Mouse (Mus musculus) embryo, embryonic 10 days (tissue): Measurements from ENCODE around the gene Adipoq.
A peak's percentile ranks its signal among the peaks of the same experiment; 100 is the strongest.

Experiments
- DNase-seq: peaks from one replicate; pipeline ENCODE4 v3.0.0-alpha.2; 2015; ENCODE audit warnings: low spot score

Gene Adipoq

GRCm38 (mm10) chr16:23114339-23115171 is 31.8 kb upstream of the Adipoq start:
- peak; percentile 38 for DNase-seq

GRCm38 (mm10) chr16:23115486-23115885 is 30.9 kb upstream of the Adipoq start:
- no peak for DNase-seq

GRCm38 (mm10) chr16:23117173-23117572 is 29.2 kb upstream of the Adipoq start:
- DNase-seq, result no peak

- no peak for DNase-seq
Measured at GRCm38 (mm10) chr16:23122446-23122845, 23.9 kb upstream of the Adipoq start.

GRCm38 (mm10) chr16:23123104-23123503 is 23.2 kb upstream of the Adipoq start:
- no peak for DNase-seq

- no peak for DNase-seq
Measured at GRCm38 (mm10) chr16:23124398-23124797, 21.9 kb upstream of the Adipoq start.

GRCm38 (mm10) chr16:23127311-23127672 is 19.0 kb upstream of the Adipoq start:
- no peak for DNase-seq

- DNase-seq, result peak; percentile 97
Measured at GRCm38 (mm10) chr16:23127673-23128375, 18.5 kb upstream of the Adipoq start, which contains the start of gene Rfc4. TSS of gene Rfc4 (minus strand) at chr16:23127737.

- no peak for DNase-seq
Measured at GRCm38 (mm10) chr16:23130303-23130702, 16.0 kb upstream of the Adipoq start.

- no peak for DNase-seq
Measured at GRCm38 (mm10) chr16:23132336-23132735, 14.0 kb upstream of the Adipoq start.

GRCm38 (mm10) chr16:23135421-23136149 is 10.8 kb upstream of the Adipoq start:
- peak; percentile 67 for DNase-seq

- DNase-seq, result no peak
Measured at GRCm38 (mm10) chr16:23136406-23136970, 9.8 kb upstream of the Adipoq start.

GRCm38 (mm10) chr16:23140911-23141310 is 5.4 kb upstream of the Adipoq start:
- no peak for DNase-seq

GRCm38 (mm10) chr16:23144326-23144725 is 2.0 kb upstream of the Adipoq start:
- DNase-seq, result no peak

- no peak for DNase-seq
Measured at GRCm38 (mm10) chr16:23145211-23145610, 1.1 kb upstream of the Adipoq start.

GRCm38 (mm10) chr16:23148936-23149335 is 2.6 kb downstream of the Adipoq start:
- no peak for DNase-seq

- no peak for DNase-seq
Measured at GRCm38 (mm10) chr16:23149396-23149795, 3.1 kb downstream of the Adipoq start.

GRCm38 (mm10) chr16:23151423-23151822 is 5.1 kb downstream of the Adipoq start:
- DNase-seq, result peak; percentile 56

GRCm38 (mm10) chr16:23154261-23154660 is 7.9 kb downstream of the Adipoq start:
- DNase-seq, result no peak

GRCm38 (mm10) chr16:23157013-23157412 is 10.7 kb downstream of the Adipoq start:
- DNase-seq, result no peak

GRCm38 (mm10) chr16:23158292-23158691 is 12.0 kb downstream of the Adipoq start:
- DNase-seq, result no peak

GRCm38 (mm10) chr16:23158957-23159356 is 12.6 kb downstream of the Adipoq start:
- DNase-seq, result no peak
